Comparison of ENCODE assay signal across 8 mouse cellular contexts in the genomic region with DNA sequence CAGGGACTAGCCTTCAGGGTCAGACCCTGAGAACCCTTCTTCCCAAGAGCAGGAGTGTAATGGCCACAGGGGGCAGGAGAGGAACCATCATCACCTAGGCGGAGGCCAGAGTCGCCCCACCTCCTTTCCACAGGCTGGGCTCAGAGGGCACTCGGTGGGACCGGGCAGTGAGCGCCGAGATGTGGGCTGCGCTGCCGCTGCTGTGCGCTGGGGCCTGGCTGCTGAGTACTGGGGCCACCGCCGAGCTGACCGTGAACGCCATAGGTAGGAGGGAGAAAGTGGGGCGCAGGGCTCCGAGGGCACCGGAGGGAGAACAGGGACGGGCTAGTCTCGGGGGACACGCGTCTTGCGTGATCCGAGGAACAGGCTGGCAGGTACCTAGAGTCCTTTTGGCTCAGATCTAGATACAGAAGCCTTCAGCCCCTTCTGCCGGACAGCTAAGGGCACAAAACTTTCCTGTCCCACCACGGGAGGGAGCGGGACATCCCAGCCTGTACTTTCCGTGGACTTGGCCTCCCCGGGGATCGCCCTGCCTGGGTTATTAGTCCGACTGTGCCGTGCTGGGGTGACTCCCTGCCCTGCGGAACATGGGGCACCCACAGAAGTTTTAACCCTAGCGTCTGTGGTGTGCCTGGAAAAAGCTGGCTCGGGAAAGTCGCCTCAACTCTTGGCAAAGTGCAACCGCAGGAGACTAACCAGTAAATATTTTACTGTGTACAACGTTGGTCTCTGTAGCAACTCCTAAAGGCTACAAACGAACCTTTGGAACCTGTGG. TPM values are rescaled to one million over a fixed set of nuclear protein-coding genes. Genes with fewer than 3 reads are reported as not detected.
A peak's percentile ranks its signal among the peaks of the same experiment; 100 is the strongest.
DNase-seq lines count a peak whose midpoint lies in the region; ATAC-seq lines count a peak whose summit lies in the region.

No protein-coding gene starts in this region.

- no peaks in the 10 kb centered on the region for H3K9me3 ChIP-seq in forebrain, embryonic 13.5 days (replicated peaks)
- H3K9me3 ChIP-seq in megakaryocyte, embryonic 14.5 days = no peaks in the 10 kb centered on the region

- peak overlapping the region; percentile 38 for H3K4me3 ChIP-seq in forebrain, embryonic 13.5 days
- peak overlapping the region; percentile 90 for H3K4me3 ChIP-seq in megakaryocyte, embryonic 14.5 days (replicated peaks)

- intact Hi-C loops in left cerebral cortex, postnatal 25 days (cut with DNase I) = no loop called here

- peak overlapping the region; percentile 56 for H3K9ac ChIP-seq in forebrain, embryonic 13.5 days

- ATAC-seq in forebrain, embryonic 13.5 days = peak; percentile 80

- 0% methylated on average over 37 of the region's 37 CpGs for WGBS in forebrain, embryonic 13.5 days

- peaks cover 11% of the 10 kb centered on the region for H3K4me1 ChIP-seq in forebrain, embryonic 13.5 days
- peaks cover 11% of the 10 kb centered on the region for H3K4me1 ChIP-seq in megakaryocyte, embryonic 14.5 days

- H3K27ac ChIP-seq in forebrain, embryonic 13.5 days = no peak overlapping the region

- peak; percentile 9 for DNase-seq in thymus, postnatal 14 days
- DNase-seq in thymus, postnatal 0 days (ENCODE audit: low spot score) = no peak
- DNase-seq in heart, postnatal 4 days = peak; percentile 77
- DNase-seq in left cerebral cortex, postnatal 25 days (ENCODE audit: low spot score in 2 of 2) = peak; percentile 11 to 20
- DNase-seq in right cerebral cortex, postnatal 10 days (ENCODE audit: low spot score in 2 of 2) = peak; percentile 38
- no peak for DNase-seq in T-cell, adult 2 months (ENCODE audit: low spot score)

- H3K4me2 ChIP-seq in forebrain, embryonic 13.5 days = peak overlapping the region; percentile 76

- H3K36me3 ChIP-seq in forebrain, embryonic 13.5 days (ENCODE audit: poor library complexity, severe bottlenecking) = no peaks in the 10 kb centered on the region
- H3K36me3 ChIP-seq in megakaryocyte, embryonic 14.5 days (replicated peaks; ENCODE audit: low read length) = no peaks in the 10 kb centered on the region

- no peaks in the 10 kb centered on the region for H3K27me3 ChIP-seq in forebrain, embryonic 13.5 days
- peaks cover 35% of the 10 kb centered on the region for H3K27me3 ChIP-seq in megakaryocyte, embryonic 14.5 days (replicated peaks)

RNA-seq across cellular contexts. Expression of gene Ctsh, which starts 0.6 kb away (rescaled TPM):
- polyA plus RNA-seq in thymus, postnatal 0 days (2015; fragmentation: Nextera tagmentation; extraction: Ambion mirVana) = 65.4 and 66.0 TPM in 2 replicates
- 8.2 and 9.3 TPM in 2 replicates for polyA plus RNA-seq in forebrain, embryonic 13.5 days (2015; fragmentation: Nextera tagmentation; extraction: Ambion mirVana)
- total RNA-seq in heart, postnatal 4 days (2021) = 10 to 100 TPM; 41.3 to 46.8 TPM
- total RNA-seq in left cerebral cortex, postnatal 25 days (2021) = 10 to 100 TPM; 20.5 TPM
- 28.9 TPM in 1 of 2 replicates, not detected in the other for polyA plus RNA-seq in megakaryocyte, embryonic 14.5 days (2012; ENCODE audit: insufficient read depth, low replicate concordance)

Comparison
In these comparisons a context has a peak if more than half of its experiments do, and no peak if none do; other contexts are left out.
1. DNase-seq: peak in thymus, postnatal 14 days (single experiment), heart, postnatal 4 days (single experiment), left cerebral cortex, postnatal 25 days (2 of 2) and right cerebral cortex, postnatal 10 days (2 of 2); none in thymus, postnatal 0 days (single experiment) and T-cell, adult 2 months (single experiment).